Mouse (Mus musculus): Measurements from ENCODE around the gene Zfp688. TPM values are rescaled to one million over a fixed set of nuclear protein-coding genes. Genes with fewer than 3 reads are reported as not detected.

The Zfp688 gene
- 28.5 and 40.1 TPM in 2 replicates for polyA plus RNA-seq (2015; fragmentation: Nextera tagmentation; extraction: Ambion mirVana)

GRCm38 (mm10) chr7:127421388-127422191 is at the start of gene Zfp688:
Gene Zfp688 (minus strand): TSS chr7:127422068.

GRCm38 (mm10) chr7:127459311-127459710 is 37.4 kb upstream of the Zfp688 start, which contains the start of gene Prr14:
Gene Prr14 (plus strand): TSS chr7:127459611.

GRCm38 (mm10) chr7:127448521-127449300 is 26.8 kb upstream of the Zfp688 start, which contains the start of gene Zfp689:
Gene Zfp689 (minus strand): TSS chr7:127449158.

GRCm38 (mm10) chr7:127406002-127406987 is 15.6 kb downstream of the Zfp688 start, which contains the start of gene Zfp764:
Gene Zfp764 (minus strand): TSS chr7:127406822.

GRCm38 (mm10) chr7:127393157-127393943 is 28.5 kb downstream of the Zfp688 start, which contains the start of gene E430018J23Rik:
Gene E430018J23Rik (minus strand): TSS chr7:127393629.

GRCm38 (mm10) chr7:127386641-127387392 is 35.1 kb downstream of the Zfp688 start, which contains the start of gene 9130019O22Rik:
Gene 9130019O22Rik (minus strand): TSS chr7:127387166.

GRCm38 (mm10) chr7:127375271-127376245 is 46.3 kb downstream of the Zfp688 start, which contains the start of gene Zfp747:
Gene Zfp747 (minus strand): TSS chr7:127376050.

Other genes starting within 250 kb of the Zfp688 start
- gene Cd2bp2, start 226.0 kb downstream of the Zfp688 start, polyA plus RNA-seq (2015; fragmentation: Nextera tagmentation; extraction: Ambion mirVana) = 25.2 and 32.9 TPM in 2 replicates
- 14.5 and 15.3 TPM in 2 replicates for gene Tbc1d10b, start 213.6 kb downstream of the Zfp688 start, polyA plus RNA-seq (2015; fragmentation: Nextera tagmentation; extraction: Ambion mirVana)
- 24.7 and 81.2 TPM in 2 replicates for gene Mylpf, start 213.2 kb downstream of the Zfp688 start, polyA plus RNA-seq (2015; fragmentation: Nextera tagmentation; extraction: Ambion mirVana)
- gene Zfp553, start 189.0 kb downstream of the Zfp688 start, polyA plus RNA-seq (2015; fragmentation: Nextera tagmentation; extraction: Ambion mirVana) = 10.4 and 16.9 TPM in 2 replicates
- 13.9 and 21.8 TPM in 2 replicates for gene Sept1, start 188.9 kb downstream of the Zfp688 start, polyA plus RNA-seq (2015; fragmentation: Nextera tagmentation; extraction: Ambion mirVana)
- gene Zfp771, start 177.8 kb downstream of the Zfp688 start, polyA plus RNA-seq (2015; fragmentation: Nextera tagmentation; extraction: Ambion mirVana) = 58.3 and 67.4 TPM in 2 replicates
- 126 and 177 TPM in 2 replicates for gene Dctpp1, start 161.4 kb downstream of the Zfp688 start, polyA plus RNA-seq (2015; fragmentation: Nextera tagmentation; extraction: Ambion mirVana)
- 93.4 and 161 TPM in 2 replicates for gene Sephs2, start 148.0 kb downstream of the Zfp688 start, polyA plus RNA-seq (2015; fragmentation: Nextera tagmentation; extraction: Ambion mirVana)
- gene Itgal, start 125.8 kb downstream of the Zfp688 start, polyA plus RNA-seq (2015; fragmentation: Nextera tagmentation; extraction: Ambion mirVana) = 0.61 and 1.0 TPM in 2 replicates
- 11.5 and 12.3 TPM in 2 replicates for gene Zfp768, start 76.5 kb downstream of the Zfp688 start, polyA plus RNA-seq (2015; fragmentation: Nextera tagmentation; extraction: Ambion mirVana)
- 5.4 TPM in 2 replicates for gene Zfp747, start 46.0 kb downstream of the Zfp688 start, polyA plus RNA-seq (2015; fragmentation: Nextera tagmentation; extraction: Ambion mirVana)
- gene 9130019O22Rik, start 34.9 kb downstream of the Zfp688 start, polyA plus RNA-seq (2015; fragmentation: Nextera tagmentation; extraction: Ambion mirVana) = 2.4 and 2.6 TPM in 2 replicates
- 4.7 and 5.5 TPM in 2 replicates for gene E430018J23Rik, start 28.4 kb downstream of the Zfp688 start, polyA plus RNA-seq (2015; fragmentation: Nextera tagmentation; extraction: Ambion mirVana)
- 3.5 and 4.6 TPM in 2 replicates for gene Zfp764, start 15.2 kb downstream of the Zfp688 start, polyA plus RNA-seq (2015; fragmentation: Nextera tagmentation; extraction: Ambion mirVana)
- 4.7 and 6.5 TPM in 2 replicates for gene Zfp689, start 27.1 kb upstream of the Zfp688 start, polyA plus RNA-seq (2015; fragmentation: Nextera tagmentation; extraction: Ambion mirVana)
- gene Prr14, start 37.5 kb upstream of the Zfp688 start, polyA plus RNA-seq (2015; fragmentation: Nextera tagmentation; extraction: Ambion mirVana) = 25.3 and 37.3 TPM in 2 replicates
- 10.2 and 12.1 TPM in 2 replicates for gene Fbrs, start 57.1 kb upstream of the Zfp688 start, polyA plus RNA-seq (2015; fragmentation: Nextera tagmentation; extraction: Ambion mirVana)
- gene Srcap, start 89.9 kb upstream of the Zfp688 start, polyA plus RNA-seq (2015; fragmentation: Nextera tagmentation; extraction: Ambion mirVana) = 23.2 and 30.2 TPM in 2 replicates
- gene Gm42715, start 97.5 kb upstream of the Zfp688 start, polyA plus RNA-seq (2015; fragmentation: Nextera tagmentation; extraction: Ambion mirVana) = 6.3 and 8.9 TPM in 2 replicates
- gene Tmem265, start 139.3 kb upstream of the Zfp688 start, polyA plus RNA-seq (2015; fragmentation: Nextera tagmentation; extraction: Ambion mirVana) = 2.2 and 6.3 TPM in 2 replicates
- gene Phkg2, start 151.3 kb upstream of the Zfp688 start, polyA plus RNA-seq (2015; fragmentation: Nextera tagmentation; extraction: Ambion mirVana) = 32.2 and 45.6 TPM in 2 replicates
- gene Ccdc189, start 166.5 kb upstream of the Zfp688 start, polyA plus RNA-seq (2015; fragmentation: Nextera tagmentation; extraction: Ambion mirVana) = 8.9 and 15.7 TPM in 2 replicates
- 17.1 and 22.9 TPM in 2 replicates for gene Rnf40, start 166.7 kb upstream of the Zfp688 start, polyA plus RNA-seq (2015; fragmentation: Nextera tagmentation; extraction: Ambion mirVana)
- gene Zfp629, start 193.7 kb upstream of the Zfp688 start, polyA plus RNA-seq (2015; fragmentation: Nextera tagmentation; extraction: Ambion mirVana) = 4.5 and 5.9 TPM in 2 replicates

All from adrenal gland, postnatal 0 days (tissue).